Mouse (Mus musculus): Measurements from ENCODE around the gene Trpm6. TPM values are rescaled to one million over a fixed set of nuclear protein-coding genes. Genes with fewer than 3 reads are reported as not detected.
"Not testable (repeated sequence)": the region's sequence is repeated elsewhere in the genome, so short reads cannot be mapped to it uniquely, and the experiment has no call there.

Trpm6 gene
- 0.38 and 0.43 TPM in 2 replicates for polyA plus RNA-seq (2014; fragmentation: Nextera tagmentation; extraction: Ambion mirVana)

DNA sequence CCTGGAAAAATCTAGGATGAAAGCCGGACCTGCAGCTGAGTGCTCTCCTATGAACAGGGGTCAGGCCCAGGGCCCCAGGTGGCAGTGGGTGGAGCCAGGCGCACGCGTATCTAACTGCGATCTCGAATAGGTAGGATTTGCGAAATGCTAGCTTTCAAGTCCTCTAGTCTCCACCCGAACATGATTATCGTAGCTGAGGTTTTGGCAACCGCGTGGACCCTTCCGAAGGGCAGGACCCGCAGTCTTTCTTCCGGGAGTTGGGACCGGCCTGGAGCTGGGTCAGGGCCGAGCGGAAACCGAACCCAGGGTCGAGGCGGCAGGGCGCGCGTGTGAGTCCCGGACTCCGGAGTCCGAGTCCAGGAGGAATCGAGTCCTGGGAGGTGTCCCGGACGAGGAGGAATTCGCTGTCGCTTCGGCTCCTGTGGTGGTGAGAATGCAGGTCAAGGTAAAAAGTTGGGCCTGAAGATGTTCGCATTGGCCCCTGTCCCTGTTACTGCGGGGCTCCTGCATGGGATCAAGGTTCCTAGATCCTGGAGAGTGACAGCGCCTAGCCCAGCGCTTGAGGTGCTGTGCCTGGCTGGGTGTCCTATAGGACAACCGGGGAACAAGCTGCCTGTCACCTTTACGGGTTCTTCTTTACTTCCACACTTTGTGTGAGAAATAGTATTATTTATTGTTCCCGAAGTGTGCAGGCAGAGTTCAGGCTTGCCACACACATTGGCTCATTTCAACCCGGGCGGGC, at the start of gene Trpm6:
TSS of gene Trpm6 (plus strand) at position 386 of the 742 bp plus-strand sequence.
- no peaks in the 10 kb centered on the region for H3K9me3 ChIP-seq (ENCODE audit: control insufficient read depth, low read length)
- H3K27me3 ChIP-seq (ENCODE audit: control insufficient read depth, insufficient read depth, low read length) = 0 out of 2 replicates have a peak, but pooled peaks cover 4% of the 10 kb centered on the region
- peak within 1 kb of the TSS; percentile 70 for H3K4me2 ChIP-seq (ENCODE audit: low read depth, severe bottlenecking)
- H3K36me3 ChIP-seq (ENCODE audit: control insufficient read depth, insufficient read depth, low read length) = no peaks in the 10 kb centered on the region
- H3K27ac ChIP-seq (replicated peaks; ENCODE audit: low read depth, low read length) = no peak within 1 kb of the TSS
- DNase-seq (ENCODE audit: low spot score) = peak; percentile 52
- peak within 1 kb of the TSS; percentile 56 for H3K9ac ChIP-seq (ENCODE audit: low read length)
- ATAC-seq (ENCODE audit: insufficient number of reproducible peaks, low FRiP score, low TSS enrichment, low read depth) = no peak
- peaks cover 2% of the 10 kb centered on the region; the same call in 1 of the 2 replicates for H3K4me1 ChIP-seq (ENCODE audit: control insufficient read depth, insufficient read depth, low read length)
- peak within 1 kb of the TSS; percentile 32 for H3K4me3 ChIP-seq (ENCODE audit: low read depth, low read length)
- 4% methylated on average over 41 of the region's 41 CpGs for WGBS

DNA sequence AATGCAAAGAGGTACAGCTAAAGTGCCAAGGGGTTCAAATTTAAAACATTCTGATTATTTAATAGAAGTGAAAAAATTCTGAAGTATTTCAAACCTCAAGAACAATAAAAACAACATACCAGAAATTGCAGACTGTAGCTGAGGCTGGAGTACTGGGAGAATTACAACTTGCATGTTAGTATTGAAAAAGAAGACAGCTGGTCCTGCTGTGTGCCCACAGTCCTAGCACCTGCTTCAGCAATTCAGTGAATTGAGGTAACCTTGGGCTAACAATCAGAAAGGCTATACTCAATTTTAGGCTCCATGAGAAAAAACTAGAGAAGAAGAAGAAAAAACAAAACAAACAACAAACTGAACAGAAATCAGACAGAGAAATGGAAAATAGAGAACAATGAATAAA, 41.7 kb upstream of the Trpm6 start:
- no peaks in the 10 kb centered on the region for H3K27me3 ChIP-seq (ENCODE audit: control insufficient read depth, insufficient read depth, low read length)
- no peaks in the 10 kb centered on the region for H3K9me3 ChIP-seq (ENCODE audit: control insufficient read depth, low read length)
- no peaks in the 10 kb centered on the region for H3K4me1 ChIP-seq (ENCODE audit: control insufficient read depth, insufficient read depth, low read length)
- no peak overlapping the region for H3K4me2 ChIP-seq (ENCODE audit: low read depth, severe bottlenecking)
- ATAC-seq (ENCODE audit: insufficient number of reproducible peaks, low FRiP score, low TSS enrichment, low read depth) (no peak), DNase-seq (ENCODE audit: low spot score) (no peak)
- no peak overlapping the region for H3K9ac ChIP-seq (ENCODE audit: low read length)
- H3K4me3 ChIP-seq (ENCODE audit: low read depth, low read length) = no peak overlapping the region
- no peak overlapping the region for H3K27ac ChIP-seq (replicated peaks; ENCODE audit: low read depth, low read length)
- H3K36me3 ChIP-seq (ENCODE audit: control insufficient read depth, insufficient read depth, low read length) = no peaks in the 10 kb centered on the region

DNA sequence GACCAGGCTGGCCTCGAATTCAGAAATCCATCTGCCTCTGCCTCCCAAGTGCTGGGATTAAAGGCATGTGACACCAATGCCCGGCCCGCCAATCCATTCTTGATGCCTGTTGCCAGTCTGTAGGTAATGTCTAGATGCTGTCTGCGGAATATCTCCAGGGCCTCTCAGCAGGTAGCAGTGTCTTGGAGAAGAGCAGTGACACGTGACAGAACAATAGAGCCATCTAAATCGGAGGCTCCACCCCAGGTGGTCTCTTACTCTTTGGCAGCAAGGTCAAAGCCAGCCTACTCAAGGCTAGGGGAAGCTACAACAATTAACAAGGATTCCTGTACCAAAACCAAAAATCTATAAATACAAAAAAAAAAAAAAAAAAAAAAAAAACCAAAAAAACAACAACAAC, 38.9 kb upstream of the Trpm6 start:
- Histone ChIP-seq H3K4me3 (ENCODE audit: low read depth, low read length) (no peak overlapping the region), H3K4me2 (ENCODE audit: low read depth, severe bottlenecking) (no peak overlapping the region), H3K9ac (ENCODE audit: low read length) (no peak overlapping the region), H3K27me3 (ENCODE audit: control insufficient read depth, insufficient read depth, low read length) (no peaks in the 10 kb centered on the region), H3K9me3 (ENCODE audit: control insufficient read depth, low read length) (no peaks in the 10 kb centered on the region), H3K4me1 (ENCODE audit: control insufficient read depth, insufficient read depth, low read length) (peaks cover 8% of the 10 kb centered on the region; the same call in 1 of the 2 replicates), H3K36me3 (ENCODE audit: control insufficient read depth, insufficient read depth, low read length) (no peaks in the 10 kb centered on the region), H3K27ac (replicated peaks; ENCODE audit: low read depth, low read length) (no peak overlapping the region)
- DNase-seq (ENCODE audit: low spot score) (no peak), ATAC-seq (ENCODE audit: insufficient number of reproducible peaks, low FRiP score, low TSS enrichment, low read depth) (no peak)
- 78% methylated on average over 6 of the region's 6 CpGs for WGBS

DNA sequence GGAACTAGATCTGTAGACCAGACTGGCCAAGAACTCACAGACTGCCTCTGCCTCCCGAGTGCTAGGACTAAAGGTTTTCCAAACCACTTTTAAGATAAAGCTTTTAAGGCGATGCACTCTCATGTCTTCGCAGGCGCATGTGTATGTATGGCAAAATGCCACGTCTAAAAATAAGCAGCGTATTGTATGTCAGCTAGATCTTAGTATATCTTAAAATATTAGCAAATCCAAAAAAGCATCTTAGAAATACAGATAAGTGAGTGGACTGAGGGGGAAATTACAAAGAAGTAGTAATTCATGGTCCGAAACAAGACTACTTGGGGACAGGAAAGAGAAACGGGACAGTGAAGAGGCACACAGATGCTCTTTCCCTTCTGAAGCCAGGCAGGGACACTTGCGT, 38.2 kb upstream of the Trpm6 start:
- H3K9ac ChIP-seq (ENCODE audit: low read length) = no peak overlapping the region
- no peaks in the 10 kb centered on the region for H3K36me3 ChIP-seq (ENCODE audit: control insufficient read depth, insufficient read depth, low read length)
- H3K27ac ChIP-seq (replicated peaks; ENCODE audit: low read depth, low read length) = no peak overlapping the region
- H3K9me3 ChIP-seq (ENCODE audit: control insufficient read depth, low read length) = no peaks in the 10 kb centered on the region
- peaks cover 8% of the 10 kb centered on the region; the same call in 1 of the 2 replicates for H3K4me1 ChIP-seq (ENCODE audit: control insufficient read depth, insufficient read depth, low read length)
- no peak overlapping the region for H3K4me3 ChIP-seq (ENCODE audit: low read depth, low read length)
- no peak for DNase-seq (ENCODE audit: low spot score)
- WGBS = 93% methylated on average over 9 of the region's 9 CpGs
- H3K4me2 ChIP-seq (ENCODE audit: low read depth, severe bottlenecking) = no peak overlapping the region
- no peak for ATAC-seq (ENCODE audit: insufficient number of reproducible peaks, low FRiP score, low TSS enrichment, low read depth)
- no peaks in the 10 kb centered on the region for H3K27me3 ChIP-seq (ENCODE audit: control insufficient read depth, insufficient read depth, low read length)

DNA sequence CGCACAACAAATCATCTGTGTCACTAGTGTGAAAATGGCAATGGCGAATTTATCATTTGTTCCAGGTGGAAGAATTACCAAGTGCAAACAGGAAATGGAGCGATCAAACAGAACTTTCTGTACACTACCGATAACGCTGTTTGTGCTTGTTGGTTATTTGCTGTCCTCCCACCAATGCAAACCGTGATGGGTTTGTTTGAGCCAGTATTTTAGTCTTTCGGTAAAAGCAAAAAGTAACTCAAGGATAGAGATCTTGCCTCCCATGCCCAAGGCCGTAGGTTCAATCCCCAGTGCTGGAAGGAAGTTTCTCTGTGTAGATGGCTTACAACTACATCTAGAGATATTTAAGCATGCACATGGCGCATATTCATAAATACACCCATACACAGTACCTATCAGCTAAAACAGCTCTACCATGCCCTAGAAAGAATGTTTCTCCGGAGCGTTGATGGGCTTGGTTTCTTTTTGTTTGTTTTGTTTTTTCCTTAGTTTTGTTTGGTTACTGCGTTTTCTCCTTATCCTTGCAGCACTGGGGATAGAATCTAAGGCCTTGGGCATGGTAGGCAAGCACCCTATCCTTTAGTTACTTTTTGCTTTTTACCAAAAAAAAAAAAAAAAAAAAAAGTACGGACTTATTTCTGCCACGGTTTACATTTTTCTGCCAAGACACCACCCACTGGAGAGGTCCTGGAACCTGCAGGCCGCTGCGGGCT, 37.5 kb upstream of the Trpm6 start:
- Histone ChIP-seq H3K36me3 (ENCODE audit: control insufficient read depth, insufficient read depth, low read length) (no peaks in the 10 kb centered on the region), H3K4me2 (ENCODE audit: low read depth, severe bottlenecking) (peak overlapping the region; percentile 49), H3K9ac (ENCODE audit: low read length) (peak overlapping the region; percentile 77), H3K4me1 (ENCODE audit: control insufficient read depth, insufficient read depth, low read length) (peaks cover 8% of the 10 kb centered on the region; the same call in 1 of the 2 replicates), H3K27ac (replicated peaks; ENCODE audit: low read depth, low read length) (peak overlapping the region; percentile 82; the same call in 1 of the 2 replicates), H3K9me3 (ENCODE audit: control insufficient read depth, low read length) (no peaks in the 10 kb centered on the region), H3K27me3 (ENCODE audit: control insufficient read depth, insufficient read depth, low read length) (no peaks in the 10 kb centered on the region), H3K4me3 (ENCODE audit: low read depth, low read length) (peak overlapping the region; percentile 84)
- ATAC-seq (ENCODE audit: insufficient number of reproducible peaks, low FRiP score, low TSS enrichment, low read depth) = no peak
- 62% methylated on average over 16 of the region's 16 CpGs for WGBS
- DNase-seq (ENCODE audit: low spot score) = peak; percentile 24

DNA sequence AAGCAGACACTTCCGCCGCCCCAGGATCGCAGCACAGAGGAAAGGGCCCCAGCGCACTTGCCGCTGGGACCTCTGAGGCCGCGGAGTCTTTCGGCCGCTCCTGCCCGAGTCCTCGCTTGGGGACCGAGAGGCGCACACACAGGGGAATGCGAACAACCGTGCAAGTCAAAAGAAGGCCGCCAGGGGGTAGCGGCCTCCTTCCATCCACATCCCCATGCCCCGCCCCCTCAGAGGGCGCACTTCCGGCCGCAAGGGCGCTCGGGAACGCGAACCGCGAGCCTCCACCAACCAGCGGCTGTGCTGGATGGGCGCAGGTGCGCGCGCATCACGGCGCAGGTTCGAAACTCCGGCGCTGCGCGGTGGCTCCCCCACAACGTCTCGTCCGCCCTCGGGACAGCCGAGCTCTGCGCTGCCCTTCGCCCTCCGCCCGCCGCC, 36.9 kb upstream of the Trpm6 start, which contains the start of gene D030056L22Rik:
TSS of gene D030056L22Rik (plus strand) at position 328 of the 435 bp plus-strand sequence.
- no peaks in the 10 kb centered on the region for H3K9me3 ChIP-seq (ENCODE audit: control insufficient read depth, low read length)
- DNase-seq (ENCODE audit: low spot score) (peak; percentile 99), ATAC-seq (ENCODE audit: insufficient number of reproducible peaks, low FRiP score, low TSS enrichment, low read depth) (peak; percentile 98)
- peak within 1 kb of the TSS; percentile 82 for H3K27ac ChIP-seq (replicated peaks; ENCODE audit: low read depth, low read length)
- H3K4me3 ChIP-seq (ENCODE audit: low read depth, low read length) = peak within 1 kb of the TSS; percentile 84
- peak within 1 kb of the TSS; percentile 90 for H3K9ac ChIP-seq (ENCODE audit: low read length)
- WGBS = under 1% methylated on average over 48 of the region's 49 CpGs
- peaks cover 8% of the 10 kb centered on the region; the same call in 1 of the 2 replicates for H3K4me1 ChIP-seq (ENCODE audit: control insufficient read depth, insufficient read depth, low read length)
- H3K27me3 ChIP-seq (ENCODE audit: control insufficient read depth, insufficient read depth, low read length) = no peaks in the 10 kb centered on the region
- no peaks in the 10 kb centered on the region for H3K36me3 ChIP-seq (ENCODE audit: control insufficient read depth, insufficient read depth, low read length)
- peak within 1 kb of the TSS; percentile 49 for H3K4me2 ChIP-seq (ENCODE audit: low read depth, severe bottlenecking)

DNA sequence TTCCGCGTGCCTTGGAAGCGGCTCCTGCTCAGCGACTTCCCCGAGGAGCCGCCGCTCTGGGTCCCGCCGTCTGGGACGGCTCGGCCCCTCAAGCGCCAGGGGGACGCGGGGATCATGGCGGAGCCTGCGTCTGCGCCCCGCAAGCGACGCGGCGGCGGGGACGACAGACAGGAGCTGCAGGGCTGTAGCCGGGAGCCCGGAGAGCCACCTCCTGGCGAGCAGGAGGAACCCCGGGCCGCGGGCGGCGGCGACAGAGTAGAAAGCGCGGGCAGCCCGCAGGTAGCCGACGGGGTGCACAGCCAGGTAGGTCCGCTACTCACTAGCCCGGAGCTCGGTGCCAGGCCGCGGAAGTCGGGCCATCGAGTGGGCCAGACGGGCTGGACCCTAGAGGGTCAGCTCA, 36.4 kb upstream of the Trpm6 start:
- peak overlapping the region; percentile 47 for H3K4me2 ChIP-seq (ENCODE audit: low read depth, severe bottlenecking)
- DNase-seq (ENCODE audit: low spot score) (peak; percentile 63), ATAC-seq (ENCODE audit: insufficient number of reproducible peaks, low FRiP score, low TSS enrichment, low read depth) (peak; percentile 49; the same call in 1 of the 2 replicates)
- peak overlapping the region; percentile 84 for H3K4me3 ChIP-seq (ENCODE audit: low read depth, low read length)
- not testable (repeated sequence) for H3K36me3 ChIP-seq (ENCODE audit: control insufficient read depth, insufficient read depth, low read length); H3K27me3 ChIP-seq (ENCODE audit: control insufficient read depth, insufficient read depth, low read length); H3K27ac ChIP-seq (replicated peaks; ENCODE audit: low read depth, low read length); H3K9me3 ChIP-seq (ENCODE audit: control insufficient read depth, low read length); H3K4me1 ChIP-seq (ENCODE audit: control insufficient read depth, insufficient read depth, low read length)
- peak overlapping the region; percentile 90 for H3K9ac ChIP-seq (ENCODE audit: low read length)
- under 1% methylated on average over 34 of the region's 46 CpGs for WGBS

DNA sequence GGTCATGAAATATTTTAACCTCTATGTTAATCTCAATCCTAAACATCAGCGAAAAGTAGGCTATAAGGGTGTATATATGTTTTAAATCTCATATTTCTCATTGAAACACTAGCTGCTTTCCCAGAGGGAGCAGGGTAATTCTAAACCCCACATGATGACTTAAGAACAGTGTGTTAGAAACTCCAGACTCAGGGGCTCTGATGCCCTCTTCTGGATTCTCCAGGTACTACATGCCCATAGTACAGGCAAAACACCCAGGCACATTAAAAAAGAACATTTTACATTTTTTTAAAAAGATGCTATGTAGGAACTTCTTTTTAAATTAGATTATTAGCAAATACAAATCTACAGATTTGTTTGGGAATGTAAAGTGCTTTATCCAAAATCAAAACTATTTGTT, 33.4 kb upstream of the Trpm6 start:
- Histone ChIP-seq H3K9me3 (ENCODE audit: control insufficient read depth, low read length) (no peaks in the 10 kb centered on the region), H3K36me3 (ENCODE audit: control insufficient read depth, insufficient read depth, low read length) (no peaks in the 10 kb centered on the region), H3K27me3 (ENCODE audit: control insufficient read depth, insufficient read depth, low read length) (no peaks in the 10 kb centered on the region), H3K27ac (replicated peaks; ENCODE audit: low read depth, low read length) (no peak overlapping the region), H3K4me3 (ENCODE audit: low read depth, low read length) (no peak overlapping the region), H3K9ac (ENCODE audit: low read length) (no peak overlapping the region), H3K4me1 (ENCODE audit: control insufficient read depth, insufficient read depth, low read length) (peaks cover 8% of the 10 kb centered on the region; the same call in 1 of the 2 replicates), H3K4me2 (ENCODE audit: low read depth, severe bottlenecking) (no peak overlapping the region)
- DNase-seq (ENCODE audit: low spot score) = peak; percentile 81
- no peak for ATAC-seq (ENCODE audit: insufficient number of reproducible peaks, low FRiP score, low TSS enrichment, low read depth)
- WGBS = 53% methylated on average over 1 of the region's 1 CpGs
